Mouse (Mus musculus) embryonic fibroblast, embryonic 13.5 days (primary cell): ENCODE results near the gene Arhgap24. TPM values are rescaled to one million over a fixed set of nuclear protein-coding genes. Genes with fewer than 3 reads are reported as not detected.

Experiments used
- H3K27ac ChIP-seq: 2 replicates; pipeline ENCODE4 v1.5.1; 2012; ENCODE audit warnings: low read length, control low read depth, inconsistent platforms; ENCODE audit not compliant: insufficient read depth
- H3K4me1 ChIP-seq: 2 replicates; pipeline ENCODE4 v1.6.1; 2011; ENCODE audit warnings: low read length; ENCODE audit not compliant: control insufficient read depth, insufficient read depth
- H3K4me3 ChIP-seq: 2 replicates; pipeline ENCODE4 v1.5.1; 2011; ENCODE audit warnings: mild to moderate bottlenecking, control low read depth, low read length; ENCODE audit not compliant: insufficient read depth
- CTCF ChIP-seq: IDR thresholded peaks from 2 replicates; pipeline ENCODE4 v1.5.1; 2011; ENCODE audit warnings: mild to moderate bottlenecking, control low read depth, low read length, moderate library complexity, borderline replicate concordance; ENCODE audit not compliant: insufficient read depth
- POLR2A ChIP-seq: IDR thresholded peaks from 2 replicates; pipeline ENCODE4 v1.6.1; 2011; ENCODE audit warnings: low read depth, mild to moderate bottlenecking, control low read depth, low read length, moderate library complexity
- polyA plus RNA-seq: library from polyadenylated mRNA; stranded (reverse); fragments of >200 nt; gene quantifications from 2 replicates; pipeline ENCODE4 v1.2.4, GENCODE M21; 2011; ENCODE audit warnings: low read depth; ENCODE audit not compliant: missing spikeins, insufficient read length

The Arhgap24 gene
- polyA plus RNA-seq, 1 experiment = 27.1 TPM

DNA sequence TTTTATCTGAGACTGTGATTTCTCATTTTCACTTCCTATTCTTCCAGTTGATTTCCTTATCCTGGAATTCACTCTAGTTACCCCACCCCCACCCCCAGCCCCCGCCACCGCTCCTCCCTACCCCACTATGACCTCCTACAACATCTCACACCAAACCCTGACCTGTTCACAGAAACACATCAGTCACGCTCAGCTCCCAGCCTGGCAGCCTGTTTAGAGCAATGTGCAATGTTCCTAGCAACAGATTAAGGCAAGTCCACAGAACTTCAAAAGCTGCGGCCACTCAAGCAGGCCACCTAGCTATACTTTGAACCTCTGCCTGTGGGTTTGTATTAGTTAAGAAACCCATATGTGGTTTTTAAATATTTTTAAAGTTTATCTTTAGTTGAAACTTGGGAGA, 293.3 kb downstream of the Arhgap24 start:
- H3K27ac ChIP-seq = no peak overlapping the region
- no peak for TF ChIP-seq CTCF
- no peak for TF ChIP-seq POLR2A
- H3K4me3 ChIP-seq = no peak overlapping the region
- peaks cover 4% of the 10 kb centered on the region for H3K4me1 ChIP-seq

DNA sequence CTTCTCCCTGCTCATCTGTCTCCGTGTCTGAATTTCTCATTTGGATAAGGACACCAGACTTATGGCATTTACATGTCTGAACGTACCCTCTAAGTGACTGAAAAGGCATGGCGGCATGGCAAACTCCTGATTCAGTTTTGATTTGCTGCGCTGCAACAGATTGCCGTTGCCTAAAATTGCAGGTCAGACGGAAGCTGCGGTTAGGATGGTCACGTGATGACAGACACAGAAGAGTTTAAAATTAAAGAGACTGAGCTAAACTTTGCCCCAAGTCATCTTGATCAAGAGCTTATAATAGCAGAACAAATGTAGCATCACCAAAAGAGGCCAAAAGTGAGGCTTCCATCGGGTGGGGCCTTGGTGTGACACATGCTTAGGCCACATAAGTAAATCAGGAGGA, 296.1 kb downstream of the Arhgap24 start:
- peaks cover 3% of the 10 kb centered on the region for H3K4me1 ChIP-seq
- TF ChIP-seq CTCF (no peak), POLR2A (no peak)
- no peak overlapping the region for H3K4me3 ChIP-seq
- no peak overlapping the region for H3K27ac ChIP-seq

DNA sequence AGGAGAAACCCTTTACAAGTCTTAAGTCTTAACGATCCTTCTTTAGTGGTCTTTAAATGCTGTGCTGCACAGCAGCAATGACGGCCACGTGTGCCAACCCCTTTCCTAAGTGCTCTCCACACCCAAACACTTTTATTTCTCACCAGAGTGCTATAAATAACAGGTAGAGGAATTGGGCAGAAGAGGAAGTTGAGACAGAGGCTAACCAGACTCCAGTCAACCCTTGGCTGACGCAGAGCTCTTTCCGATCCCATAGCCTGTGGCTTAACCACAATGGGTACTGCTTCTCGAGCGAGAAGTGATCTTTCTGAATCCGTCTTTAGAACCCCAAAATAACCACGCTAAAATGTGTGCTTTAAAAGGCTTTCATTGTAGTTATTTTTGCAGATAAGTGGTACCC, 296.7 kb downstream of the Arhgap24 start:
- Histone ChIP-seq H3K27ac (no peak overlapping the region), H3K4me3 (no peak overlapping the region), H3K4me1 (peaks cover 3% of the 10 kb centered on the region)
- TF ChIP-seq CTCF = no peak
- no peak for TF ChIP-seq POLR2A

DNA sequence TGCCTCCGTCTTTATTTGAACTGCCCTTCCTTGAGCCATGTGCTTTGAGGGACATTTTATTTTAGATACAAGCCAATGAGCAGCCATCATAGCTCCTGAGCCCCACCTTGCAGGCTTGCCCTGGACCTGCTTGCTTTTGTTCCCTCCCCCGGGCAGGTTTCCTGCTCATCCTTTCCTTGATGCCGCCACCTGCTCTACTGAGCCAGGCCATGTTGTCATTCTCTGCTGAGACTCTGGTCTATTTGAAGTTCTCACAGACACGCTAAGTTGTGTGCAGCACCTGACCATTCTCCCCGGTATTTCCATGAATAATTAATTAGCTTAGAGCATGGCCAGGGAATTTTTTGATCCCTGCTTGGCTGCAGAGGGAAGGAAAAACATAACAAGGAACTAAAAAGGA, 297.1 kb downstream of the Arhgap24 start:
- Histone ChIP-seq H3K4me3 (no peak overlapping the region), H3K27ac (no peak overlapping the region), H3K4me1 (peaks cover 3% of the 10 kb centered on the region)
- no peak for TF ChIP-seq CTCF
- no peak for TF ChIP-seq POLR2A

DNA sequence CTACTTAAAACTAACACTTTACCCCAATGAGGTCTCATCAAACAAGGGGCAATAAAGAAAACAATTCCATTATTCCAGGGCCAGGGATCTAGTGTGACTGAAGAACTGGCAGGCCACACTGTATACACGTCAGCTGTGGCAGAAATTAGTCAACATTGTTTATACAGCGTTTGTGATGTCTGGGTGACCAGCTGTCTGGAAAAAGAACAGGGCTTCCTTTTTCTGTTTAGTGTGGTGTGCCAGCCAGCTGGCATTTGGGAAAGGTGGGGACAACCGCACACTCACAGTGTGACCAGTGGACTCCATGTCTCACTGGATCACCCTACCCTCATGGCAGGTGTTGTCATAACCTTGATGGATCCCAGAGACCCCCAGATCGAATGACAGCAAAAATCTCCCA, 302.4 kb downstream of the Arhgap24 start:
- H3K4me1 ChIP-seq = no peaks in the 10 kb centered on the region
- TF ChIP-seq POLR2A (no peak), CTCF (no peak)
- no peak overlapping the region for H3K27ac ChIP-seq
- H3K4me3 ChIP-seq = no peak overlapping the region

DNA sequence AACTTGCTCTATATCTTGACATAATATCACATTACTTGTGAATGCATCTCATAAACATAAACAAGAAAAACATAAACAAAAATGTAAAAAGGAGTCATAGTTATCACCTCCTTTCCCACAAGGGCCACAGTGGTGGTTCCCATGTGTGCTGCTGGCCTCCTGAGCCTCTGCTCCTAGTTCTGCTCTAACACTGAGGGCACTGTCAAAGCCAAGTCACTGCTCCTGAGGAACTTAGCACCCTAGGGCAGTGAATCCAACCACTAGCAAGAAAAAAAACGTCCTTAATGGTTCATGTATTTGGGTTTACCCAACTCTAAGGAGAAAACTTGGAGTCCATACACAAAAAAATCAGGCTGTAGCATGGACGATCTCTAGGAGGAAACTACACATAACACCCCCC, 304.9 kb downstream of the Arhgap24 start:
- Histone ChIP-seq H3K4me3 (no peak overlapping the region), H3K4me1 (no peaks in the 10 kb centered on the region), H3K27ac (no peak overlapping the region)
- no peak for TF ChIP-seq CTCF
- TF ChIP-seq POLR2A = no peak

DNA sequence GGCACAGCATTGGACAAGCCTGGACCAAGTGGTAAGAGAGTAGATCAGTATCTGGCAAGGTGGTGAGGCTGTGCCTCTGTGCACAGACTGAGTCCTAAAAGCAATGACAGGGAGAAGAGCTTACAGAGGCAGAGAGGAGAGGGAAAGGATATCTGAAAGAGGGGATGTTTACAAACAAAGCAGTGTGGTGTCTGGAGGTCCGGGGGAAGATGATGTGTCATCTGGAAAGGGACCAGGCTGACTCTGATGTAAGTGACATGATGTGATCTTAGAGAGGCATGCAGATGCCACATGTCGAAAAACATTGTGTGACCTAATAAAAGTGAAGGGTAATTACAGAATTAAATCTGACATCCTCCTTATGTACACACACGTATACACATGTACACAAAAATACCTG, 307.2 kb downstream of the Arhgap24 start:
- no peaks in the 10 kb centered on the region for H3K4me1 ChIP-seq
- TF ChIP-seq CTCF (no peak), POLR2A (no peak)
- H3K4me3 ChIP-seq = no peak overlapping the region
- no peak overlapping the region for H3K27ac ChIP-seq

DNA sequence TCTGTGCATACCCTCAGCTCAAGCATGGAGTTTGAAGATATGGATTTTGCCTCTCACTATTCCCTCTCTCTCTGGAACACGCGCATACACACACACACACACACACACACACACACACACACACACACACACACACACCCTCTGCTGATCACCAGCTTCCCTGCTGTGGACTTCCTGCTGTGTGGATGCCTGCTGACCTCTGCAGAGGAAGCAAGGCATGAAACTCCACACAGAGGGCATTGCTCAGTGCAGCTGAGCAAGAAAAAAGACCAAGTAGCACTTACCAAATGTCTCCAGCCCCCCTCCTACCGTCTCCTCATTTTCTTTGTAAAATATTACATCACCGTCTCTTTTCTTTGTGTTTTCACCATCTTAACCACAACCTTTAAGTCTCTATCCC, 310.1 kb downstream of the Arhgap24 start:
- no peak for TF ChIP-seq POLR2A
- no peak for TF ChIP-seq CTCF
- H3K4me1 ChIP-seq = no peaks in the 10 kb centered on the region
- no peak overlapping the region for H3K4me3 ChIP-seq
- no peak overlapping the region for H3K27ac ChIP-seq

DNA sequence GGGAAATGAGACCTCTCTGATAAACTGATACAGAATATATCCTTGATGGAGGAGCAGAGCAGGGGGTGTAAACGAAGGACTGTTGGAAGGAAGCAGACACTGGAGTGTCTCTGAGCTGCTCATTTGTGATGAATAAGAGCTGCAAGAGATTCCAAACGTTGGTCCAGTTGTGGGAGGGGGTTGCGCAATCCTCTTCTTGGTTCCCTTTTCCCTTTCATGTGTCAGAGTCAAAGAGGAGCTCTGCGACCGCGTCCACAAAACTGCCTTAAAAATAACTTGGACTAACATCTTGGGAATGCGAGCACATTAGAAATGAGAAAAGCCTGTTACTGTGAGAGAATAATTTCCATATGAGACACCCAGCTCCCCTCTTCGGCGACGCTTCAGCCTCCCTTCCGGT, 312.3 kb downstream of the Arhgap24 start:
- TF ChIP-seq POLR2A = no peak
- no peak for TF ChIP-seq CTCF
- H3K4me3 ChIP-seq = no peak overlapping the region
- H3K4me1 ChIP-seq = no peaks in the 10 kb centered on the region
- peak overlapping the region; percentile 82 for H3K27ac ChIP-seq

DNA sequence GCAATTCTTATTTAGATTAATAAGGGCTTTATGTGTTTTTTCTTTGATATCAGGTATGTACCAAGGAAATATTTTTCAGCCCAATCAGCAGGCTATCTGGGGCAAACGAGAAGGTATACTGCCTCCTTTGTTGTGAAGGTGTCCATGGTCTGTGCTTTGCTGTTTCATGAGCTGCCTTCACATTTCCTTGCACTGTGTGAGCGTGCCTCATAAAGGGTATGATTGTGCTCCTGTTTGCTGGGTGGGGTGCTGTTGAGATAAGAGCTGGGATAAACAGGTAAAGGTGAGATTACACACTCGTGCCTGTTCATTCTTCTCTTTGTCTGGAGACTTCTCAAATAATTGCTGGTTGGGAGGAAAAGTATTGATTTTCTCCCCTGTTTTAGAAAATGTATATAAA, 320.3 kb downstream of the Arhgap24 start:
- no peak overlapping the region for H3K4me3 ChIP-seq
- no peaks in the 10 kb centered on the region; the same call in 1 of the 2 replicates for H3K4me1 ChIP-seq
- H3K27ac ChIP-seq = no peak overlapping the region
- TF ChIP-seq POLR2A (no peak), CTCF (no peak)

DNA sequence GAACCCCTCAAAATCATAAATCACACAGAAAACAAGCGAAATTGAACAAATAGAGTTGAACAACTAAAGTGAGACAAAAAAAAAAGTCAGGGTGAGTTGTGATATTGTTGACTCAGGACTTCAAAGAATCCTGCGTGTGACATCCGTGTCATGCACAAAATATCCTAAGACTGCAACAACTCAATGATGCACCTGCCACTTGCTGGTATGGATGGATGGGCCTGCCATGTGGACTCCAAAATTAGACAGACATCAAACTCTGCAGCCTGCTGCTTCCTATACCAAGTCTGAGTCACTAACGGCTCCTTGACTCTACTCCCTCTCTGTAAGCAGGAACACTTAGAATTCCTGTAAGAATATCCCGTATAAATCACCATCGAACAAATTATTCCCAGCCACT, 321.6 kb downstream of the Arhgap24 start:
- H3K27ac ChIP-seq = no peak overlapping the region
- no peaks in the 10 kb centered on the region; the same call in 1 of the 2 replicates for H3K4me1 ChIP-seq
- no peak overlapping the region for H3K4me3 ChIP-seq
- TF ChIP-seq POLR2A (no peak), CTCF (no peak)

DNA sequence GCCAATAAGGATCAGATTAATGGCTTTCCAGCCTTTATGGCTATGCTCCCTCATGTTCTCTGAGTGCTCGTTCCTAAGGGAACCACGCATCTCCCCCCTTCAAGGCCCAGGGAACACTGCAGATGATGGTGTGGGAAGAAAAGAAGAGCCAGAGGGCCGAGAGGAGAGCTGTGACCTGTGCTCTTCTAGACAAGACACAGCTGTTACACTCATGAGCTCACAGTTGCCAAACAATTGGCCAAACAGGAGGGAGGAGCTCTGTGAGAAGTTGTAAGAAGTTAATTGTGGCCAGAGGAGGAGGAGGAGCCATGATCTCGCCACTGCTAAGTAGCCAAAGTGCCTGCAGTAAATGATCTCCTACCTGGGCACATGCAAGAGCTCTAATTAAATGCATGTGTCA, 322.5 kb downstream of the Arhgap24 start:
- TF ChIP-seq CTCF (no peak), POLR2A (no peak)

More for the DNA sequence above, 322.5 kb downstream of the Arhgap24 start:
- Histone ChIP-seq H3K4me1 (no peaks in the 10 kb centered on the region; the same call in 1 of the 2 replicates), H3K4me3 (no peak overlapping the region), H3K27ac (no peak overlapping the region)
